Mouse (Mus musculus) bone marrow, adult 2 months (tissue): ENCODE results near the gene Ifitm3.

Experiments used
- CTCF ChIP-seq: fragments of 200-500 bp; IDR thresholded peaks from 2 replicates; pipeline ENCODE4 v1.5.1; 2011; ENCODE audit warnings: low read length, control low read depth; ENCODE audit not compliant: control insufficient read depth, insufficient read depth
- POLR2A ChIP-seq: fragments of 200-500 bp; IDR thresholded peaks from 2 replicates; pipeline ENCODE4 v1.6.1; 2011; ENCODE audit warnings: low read depth, mild to moderate bottlenecking, control low read depth, low read length, borderline replicate concordance; ENCODE audit not compliant: control insufficient read depth

- TF ChIP-seq CTCF (no peak), POLR2A (no peak)
These were observed 48.2 kb upstream of the Ifitm3 start for GRCm38 (mm10) chr7:141058601-141059341.
